Mouse (Mus musculus): ENCODE results near the gene Slc3a1. TPM values are rescaled to one million over a fixed set of nuclear protein-coding genes. Genes with fewer than 3 reads are reported as not detected.

Slc3a1 gene
- polyA plus RNA-seq, 1 experiment from 2014 or later, result 76.9 TPM

DNA sequence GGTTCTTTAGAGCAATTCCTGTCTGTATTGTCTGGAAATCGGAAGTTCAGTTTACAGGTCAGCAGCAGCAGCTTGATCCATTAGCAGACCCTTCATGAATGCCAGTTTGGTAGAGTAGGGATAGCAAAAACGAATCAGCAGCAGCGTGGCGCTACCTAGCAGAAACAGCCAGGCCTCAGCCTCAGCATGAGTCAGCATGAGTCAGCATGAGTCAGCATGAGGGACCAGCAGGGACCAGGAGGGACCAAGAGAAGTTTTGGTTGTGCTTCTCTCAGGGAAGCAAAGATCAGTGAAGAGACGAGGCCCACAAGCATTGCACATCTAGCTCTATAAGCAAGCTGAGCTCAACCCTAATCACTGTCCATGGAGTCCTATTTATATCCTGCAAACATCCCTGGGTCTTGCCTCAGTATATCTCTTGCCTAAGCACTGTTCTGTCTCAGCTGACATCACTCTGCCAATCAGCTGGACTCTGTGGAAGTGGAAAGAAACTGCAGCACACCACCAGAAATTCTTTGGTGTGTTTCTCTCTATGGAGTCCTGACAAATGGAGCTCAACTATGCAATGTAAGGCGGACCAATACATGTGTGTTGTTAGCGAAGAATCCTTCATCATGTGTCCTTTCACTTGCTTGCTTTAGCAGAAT is 70.6 kb downstream of the Slc3a1 start:
- 96% methylated on average over 7 of the region's 7 CpGs for WGBS
- Histone ChIP-seq H3K27me3 (ENCODE audit: insufficient read depth, low read length) (no peaks in the 10 kb centered on the region), H3K4me2 (ENCODE audit: low read length) (no peak overlapping the region), H3K4me1 (replicated peaks; ENCODE audit: insufficient read depth, low read length) (no peaks in the 10 kb centered on the region), H3K9me3 (replicated peaks; ENCODE audit: low read length) (no peaks in the 10 kb centered on the region), H3K36me3 (ENCODE audit: insufficient read depth, low read length) (0 out of 2 replicates have a peak, but pooled peaks cover 14% of the 10 kb centered on the region), H3K9ac (ENCODE audit: low read depth, low read length) (no peak overlapping the region), H3K4me3 (replicated peaks; ENCODE audit: low read depth, low read length) (no peak overlapping the region), H3K27ac (no peak overlapping the region)
- no peak for TF ChIP-seq CTCF (IDR thresholded peaks at IDR 0.05; ENCODE audit: low read depth)
- no peak for DNase-seq (ENCODE audit: low spot score)
- no peak for ATAC-seq (replicated peaks; ENCODE audit: low FRiP score, low read depth)

- Histone ChIP-seq H3K9ac (ENCODE audit: low read depth, low read length) (no peak overlapping the region), H3K4me1 (replicated peaks; ENCODE audit: insufficient read depth, low read length) (no peaks in the 10 kb centered on the region), H3K27me3 (ENCODE audit: insufficient read depth, low read length) (no peaks in the 10 kb centered on the region), H3K4me3 (replicated peaks; ENCODE audit: low read depth, low read length) (no peak overlapping the region), H3K4me2 (ENCODE audit: low read length) (no peak overlapping the region), H3K9me3 (replicated peaks; ENCODE audit: low read length) (no peaks in the 10 kb centered on the region), H3K36me3 (ENCODE audit: insufficient read depth, low read length) (0 out of 2 replicates have a peak, but pooled peaks cover 14% of the 10 kb centered on the region), H3K27ac (no peak overlapping the region)
- no peak for DNase-seq (ENCODE audit: low spot score)
- TF ChIP-seq CTCF (IDR thresholded peaks at IDR 0.05; ENCODE audit: low read depth), result no peak
- ATAC-seq (replicated peaks; ENCODE audit: low FRiP score, low read depth), result no peak
- 86% methylated on average over 3 of the region's 3 CpGs for WGBS
These were observed 72.1 kb downstream of the Slc3a1 start for GRCm38 (mm10) chr17:85100232-85100631.

- DNase-seq (ENCODE audit: low spot score), result no peak
- TF ChIP-seq CTCF (IDR thresholded peaks at IDR 0.05; ENCODE audit: low read depth), result no peak
- WGBS, result 87% methylated on average over 7 of the region's 7 CpGs
- no peaks in the 10 kb centered on the region for H3K27me3 ChIP-seq (ENCODE audit: insufficient read depth, low read length)
- ATAC-seq (replicated peaks; ENCODE audit: low FRiP score, low read depth), result no peak
- no peaks in the 10 kb centered on the region for H3K4me1 ChIP-seq (replicated peaks; ENCODE audit: insufficient read depth, low read length)
- no peak overlapping the region for H3K27ac ChIP-seq
- 0 out of 2 replicates have a peak, but pooled peaks cover 14% of the 10 kb centered on the region for H3K36me3 ChIP-seq (ENCODE audit: insufficient read depth, low read length)
- H3K4me2 ChIP-seq (ENCODE audit: low read length), result no peak overlapping the region
- no peak overlapping the region for H3K9ac ChIP-seq (ENCODE audit: low read depth, low read length)
- H3K4me3 ChIP-seq (replicated peaks; ENCODE audit: low read depth, low read length), result no peak overlapping the region
- H3K9me3 ChIP-seq (replicated peaks; ENCODE audit: low read length), result no peaks in the 10 kb centered on the region
These were observed 73.6 kb downstream of the Slc3a1 start for GRCm38 (mm10) chr17:85101751-85102150.

- DNase-seq (ENCODE audit: low spot score), result no peak
- TF ChIP-seq CTCF (IDR thresholded peaks at IDR 0.05; ENCODE audit: low read depth), result no peak
- Histone ChIP-seq H3K4me1 (replicated peaks; ENCODE audit: insufficient read depth, low read length) (no peaks in the 10 kb centered on the region), H3K4me3 (replicated peaks; ENCODE audit: low read depth, low read length) (no peak overlapping the region), H3K27me3 (ENCODE audit: insufficient read depth, low read length) (no peaks in the 10 kb centered on the region), H3K36me3 (ENCODE audit: insufficient read depth, low read length) (0 out of 2 replicates have a peak, but pooled peaks cover 8% of the 10 kb centered on the region), H3K9me3 (replicated peaks; ENCODE audit: low read length) (no peaks in the 10 kb centered on the region), H3K4me2 (ENCODE audit: low read length) (no peak overlapping the region), H3K9ac (ENCODE audit: low read depth, low read length) (no peak overlapping the region), H3K27ac (no peak overlapping the region)
- no peak for ATAC-seq (replicated peaks; ENCODE audit: low FRiP score, low read depth)
- 32% methylated on average over 2 of the region's 2 CpGs for WGBS
These were observed 75.1 kb downstream of the Slc3a1 start for GRCm38 (mm10) chr17:85103310-85103709.

DNA sequence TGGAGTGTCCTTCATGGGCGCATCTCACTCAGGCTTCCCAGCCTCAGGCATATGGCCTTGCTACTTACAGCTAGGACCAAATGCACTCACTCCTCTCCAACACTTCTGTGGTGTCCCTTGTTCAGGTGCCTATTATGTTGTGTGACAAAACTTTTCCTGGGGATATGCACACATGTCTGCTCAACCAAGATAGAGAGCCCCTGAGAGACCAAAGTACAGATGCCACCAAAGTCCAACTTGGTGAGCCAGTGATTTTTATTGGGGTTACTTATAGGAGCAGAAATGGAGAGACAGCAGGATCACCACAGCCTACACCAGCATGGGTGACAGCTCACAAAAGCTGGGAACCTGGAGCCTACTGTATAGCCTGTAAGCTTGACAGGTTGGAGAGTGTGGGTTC is 82.5 kb downstream of the Slc3a1 start:
- Histone ChIP-seq H3K4me2 (ENCODE audit: low read length) (no peak overlapping the region), H3K27me3 (ENCODE audit: insufficient read depth, low read length) (no peaks in the 10 kb centered on the region), H3K27ac (no peak overlapping the region), H3K36me3 (ENCODE audit: insufficient read depth, low read length) (no peaks in the 10 kb centered on the region), H3K9ac (ENCODE audit: low read depth, low read length) (no peak overlapping the region), H3K9me3 (replicated peaks; ENCODE audit: low read length) (no peaks in the 10 kb centered on the region), H3K4me1 (replicated peaks; ENCODE audit: insufficient read depth, low read length) (no peaks in the 10 kb centered on the region), H3K4me3 (replicated peaks; ENCODE audit: low read depth, low read length) (no peak overlapping the region)
- WGBS, result 96% methylated on average over 1 of the region's 1 CpGs
- no peak for TF ChIP-seq CTCF (IDR thresholded peaks at IDR 0.05; ENCODE audit: low read depth)
- DNase-seq (ENCODE audit: low spot score) (no peak), ATAC-seq (replicated peaks; ENCODE audit: low FRiP score, low read depth) (no peak)

DNA sequence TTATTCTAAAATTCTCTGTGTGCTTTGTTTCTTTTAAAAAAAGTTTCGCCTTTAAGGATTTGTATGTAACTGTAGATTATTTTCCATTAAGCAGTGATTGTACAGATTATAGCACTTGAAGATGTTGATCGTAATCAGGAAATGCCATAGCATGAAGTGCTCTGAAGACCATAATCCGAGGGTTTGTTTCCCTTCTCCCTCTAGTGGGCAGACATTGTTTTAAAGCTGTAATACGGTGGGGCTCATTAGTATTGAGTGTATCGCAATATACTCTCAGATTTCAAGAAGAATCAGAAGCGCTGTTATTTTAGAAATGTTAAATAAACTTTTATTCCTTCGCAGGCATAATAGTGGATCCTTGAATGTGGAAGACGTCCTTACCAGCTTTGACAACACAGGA is 85.3 kb downstream of the Slc3a1 start:
- Histone ChIP-seq H3K36me3 (ENCODE audit: insufficient read depth, low read length) (no peaks in the 10 kb centered on the region), H3K9ac (ENCODE audit: low read depth, low read length) (no peak overlapping the region), H3K27ac (no peak overlapping the region), H3K4me3 (replicated peaks; ENCODE audit: low read depth, low read length) (no peak overlapping the region), H3K4me2 (ENCODE audit: low read length) (no peak overlapping the region), H3K9me3 (replicated peaks; ENCODE audit: low read length) (no peaks in the 10 kb centered on the region), H3K4me1 (replicated peaks; ENCODE audit: insufficient read depth, low read length) (no peaks in the 10 kb centered on the region), H3K27me3 (ENCODE audit: insufficient read depth, low read length) (no peaks in the 10 kb centered on the region)
- DNase-seq (ENCODE audit: low spot score), result no peak
- TF ChIP-seq CTCF (IDR thresholded peaks at IDR 0.05; ENCODE audit: low read depth), result peak; percentile 54; the same call in 1 of the 2 replicates
- 78% methylated on average over 8 of the region's 8 CpGs for WGBS
- no peak for ATAC-seq (replicated peaks; ENCODE audit: low FRiP score, low read depth)

Other genes starting within 250 kb of the Slc3a1 start
- 31.2 and 34.1 TPM in 2 replicates for gene Lrpprc, start 237.6 kb upstream of the Slc3a1 start, polyA plus RNA-seq (2015; fragmentation: Nextera tagmentation; extraction: Ambion mirVana)
- 66.2 and 67.3 TPM in 2 replicates for gene Ppm1b, start 71.6 kb upstream of the Slc3a1 start, polyA plus RNA-seq (2015; fragmentation: Nextera tagmentation; extraction: Ambion mirVana)
- gene Prepl, start 61.9 kb downstream of the Slc3a1 start, polyA plus RNA-seq (2015; fragmentation: Nextera tagmentation; extraction: Ambion mirVana), result 25.8 and 26.2 TPM in 2 replicates
- 14.4 and 15.7 TPM in 2 replicates for gene Camkmt, start 62.2 kb downstream of the Slc3a1 start, polyA plus RNA-seq (2015; fragmentation: Nextera tagmentation; extraction: Ambion mirVana)

Measured in kidney, postnatal 0 days (tissue).